Mouse (Mus musculus): Measurements from ENCODE around the gene Cpne6.

The Cpne6 gene

DNA sequence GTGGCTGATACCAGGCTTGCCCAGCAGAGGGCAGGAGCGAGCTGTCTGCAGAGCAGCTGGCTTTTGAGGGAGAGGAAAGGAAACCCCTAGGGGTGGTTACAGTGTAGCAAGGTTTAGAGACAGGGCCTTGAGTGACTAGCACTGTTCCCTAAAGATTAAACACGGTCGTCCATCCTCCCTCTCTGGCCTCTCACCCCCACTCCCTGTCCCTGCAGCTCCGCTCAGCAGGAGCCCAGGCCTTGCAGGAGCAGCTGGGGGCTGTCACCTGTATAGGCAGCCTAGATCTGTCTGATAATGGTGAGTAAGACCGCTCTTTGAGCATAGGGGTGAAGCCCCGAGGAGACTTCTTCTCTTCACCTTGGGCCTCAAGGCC, 12.8 kb upstream of the Cpne6 start:
- DNase-seq (ENCODE audit: low read depth), result peak; percentile 65

DNA sequence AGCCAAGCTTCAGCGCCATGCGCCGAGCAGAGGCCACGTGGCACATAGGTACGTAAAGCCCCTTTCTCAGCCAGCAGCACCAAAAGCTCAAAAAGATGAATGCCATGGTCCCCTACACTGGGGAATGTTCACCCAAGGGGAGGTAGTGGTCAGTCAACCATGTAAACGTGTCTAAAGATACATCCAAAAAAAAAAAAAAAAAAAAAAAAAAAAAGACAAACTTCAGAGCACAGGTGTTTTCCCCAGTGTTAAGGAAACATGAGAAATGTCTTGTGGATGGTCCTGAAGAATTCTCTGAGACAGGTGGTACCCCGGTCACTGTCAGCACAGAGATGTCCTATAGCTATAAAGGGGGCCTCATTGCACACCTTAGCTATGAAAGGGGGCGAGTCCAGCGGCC, 4.6 kb upstream of the Cpne6 start:
- no peak for DNase-seq (ENCODE audit: low read depth)

DNA sequence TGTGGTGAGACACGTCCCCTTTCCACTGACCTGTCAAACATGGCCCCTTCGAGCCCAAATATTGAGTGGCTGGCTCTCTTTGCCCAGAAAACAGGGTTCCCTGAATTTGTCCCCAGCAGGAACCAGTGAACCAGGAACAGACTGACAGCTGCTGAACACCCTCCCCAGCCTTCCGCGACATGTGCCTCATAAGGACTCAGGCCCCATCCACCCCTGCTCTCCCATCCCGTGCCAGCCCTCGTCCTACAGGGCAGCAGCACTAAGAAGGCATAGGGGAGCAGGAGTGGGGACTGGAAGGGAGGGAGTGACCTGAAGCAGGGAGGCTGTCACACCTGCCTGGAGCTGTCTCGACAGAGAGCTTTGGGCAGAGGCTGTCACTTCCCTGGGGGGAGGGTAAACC, 2.4 kb upstream of the Cpne6 start:
- DNase-seq (ENCODE audit: low read depth), result no peak

DNA sequence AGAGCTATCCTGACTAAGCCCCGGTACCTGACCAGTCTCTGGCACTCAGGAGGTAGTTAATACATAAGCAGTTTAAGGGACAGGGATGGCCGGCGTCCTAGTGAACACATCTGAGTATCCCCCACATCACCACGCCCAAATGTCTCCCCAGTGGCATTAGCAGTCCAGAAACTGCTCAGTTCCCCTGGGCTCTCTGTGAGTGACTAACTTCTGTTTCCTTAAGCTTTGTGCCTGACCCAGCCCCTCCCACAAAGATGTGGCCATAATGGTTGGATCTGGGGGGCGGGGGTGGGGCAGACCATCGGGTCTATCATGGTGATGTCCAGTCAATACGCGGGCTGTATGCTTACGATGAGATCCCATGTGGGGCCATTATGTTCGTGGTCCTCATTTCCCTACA, 705 bp upstream of the Cpne6 start:
- DNase-seq (ENCODE audit: low read depth), result no peak

DNA sequence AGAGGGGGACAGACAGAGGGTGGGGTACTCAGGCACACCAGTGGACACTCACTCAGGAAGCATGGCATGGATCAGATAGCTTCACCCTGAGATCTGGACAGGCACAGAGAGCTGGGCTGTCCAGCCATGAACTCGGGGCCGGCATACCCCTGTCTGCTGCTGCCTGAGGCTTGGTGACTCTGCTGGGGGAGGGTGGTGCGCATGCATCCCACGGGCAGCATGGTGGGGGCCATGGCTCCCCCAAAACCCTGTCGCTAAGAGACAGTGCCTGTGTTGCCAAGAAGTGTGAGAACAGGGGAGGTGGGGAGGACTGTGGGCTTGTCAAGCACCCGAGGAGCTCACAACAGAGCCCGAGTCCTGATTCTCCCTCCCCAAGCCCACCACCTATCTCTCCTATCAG, 792 bp downstream of the Cpne6 start:
- DNase-seq (ENCODE audit: low read depth), result no peak

DNA sequence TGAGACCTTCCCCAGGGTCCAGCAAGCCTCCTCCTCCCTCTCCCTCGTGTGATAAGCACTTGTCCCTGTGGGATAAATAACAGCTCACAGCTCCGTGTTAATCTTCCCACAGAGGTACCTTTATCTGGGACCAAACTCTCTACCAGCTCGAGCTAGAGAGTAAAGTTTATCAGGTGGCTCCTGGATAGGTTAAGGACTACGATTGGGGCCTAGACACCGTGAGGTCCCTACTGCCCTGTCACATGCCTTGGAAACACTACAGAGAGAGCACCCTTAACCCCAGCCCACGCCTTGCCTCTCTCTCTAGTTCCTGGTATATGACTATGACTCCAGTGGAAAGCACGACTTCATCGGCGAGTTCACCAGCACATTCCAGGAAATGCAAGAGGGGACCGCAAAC, 3.7 kb downstream of the Cpne6 start:
- DNase-seq (ENCODE audit: low read depth), result no peak

DNA sequence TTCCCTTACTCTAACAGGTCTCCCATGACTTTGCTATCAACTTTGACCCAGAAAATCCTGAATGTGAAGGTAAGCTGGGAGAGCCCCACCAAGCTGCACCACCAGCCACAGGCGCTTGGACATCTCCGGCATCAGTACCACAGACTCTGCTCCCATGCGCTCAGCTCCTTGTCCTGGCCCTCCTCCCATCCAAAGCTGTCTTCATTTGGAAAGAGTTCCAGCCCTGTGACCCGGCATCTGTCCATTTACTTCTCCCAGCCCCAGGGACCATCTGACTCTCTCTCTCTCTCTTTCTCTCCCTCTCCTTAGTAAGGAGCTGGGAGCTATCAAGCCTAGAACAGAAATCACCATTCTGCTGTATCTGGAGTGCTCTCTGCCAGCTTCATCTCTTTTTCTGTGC, 5.6 kb downstream of the Cpne6 start:
- no peak for DNase-seq (ENCODE audit: low read depth)

DNA sequence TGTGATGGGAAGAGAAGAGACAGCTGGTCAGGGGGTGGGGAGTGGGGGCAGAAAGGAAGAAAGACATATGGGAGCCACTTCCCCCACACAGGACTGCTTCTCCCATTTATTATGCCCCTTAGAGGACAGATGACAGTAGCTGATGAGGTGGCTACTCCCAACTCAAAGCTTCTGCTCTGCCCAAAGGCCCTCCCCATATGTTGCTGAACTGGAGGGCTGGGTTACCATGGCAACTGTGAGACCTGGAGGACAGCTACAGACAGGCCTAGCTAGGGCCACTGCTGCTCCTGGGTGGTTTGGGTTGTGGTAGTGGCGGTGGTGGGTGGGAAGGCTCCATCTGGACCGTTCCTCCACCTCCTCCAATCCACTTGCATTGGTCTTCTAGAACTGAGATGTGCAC, 8.7 kb downstream of the Cpne6 start:
- no peak for DNase-seq (ENCODE audit: low read depth)

DNA sequence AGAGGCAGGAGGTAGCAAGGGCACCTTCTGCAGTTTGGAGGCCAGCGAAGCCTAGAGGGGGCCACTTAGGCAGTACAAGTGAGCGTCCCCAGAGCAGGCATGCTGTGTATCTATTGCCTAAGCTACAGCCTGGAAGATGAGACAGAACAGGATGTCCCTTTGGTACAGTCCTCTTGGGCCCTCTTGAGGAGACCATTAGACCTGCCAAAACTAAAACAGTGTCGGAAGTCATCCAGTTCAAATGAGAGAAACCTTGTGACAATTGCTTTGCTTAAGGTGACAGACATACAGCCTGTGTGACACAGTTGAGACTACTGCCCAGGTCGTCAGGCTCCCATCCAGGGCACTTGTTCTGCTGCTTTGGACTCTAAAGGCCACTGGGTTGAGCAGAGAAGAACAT, 9.4 kb downstream of the Cpne6 start:
- DNase-seq (ENCODE audit: low read depth), result no peak

DNA sequence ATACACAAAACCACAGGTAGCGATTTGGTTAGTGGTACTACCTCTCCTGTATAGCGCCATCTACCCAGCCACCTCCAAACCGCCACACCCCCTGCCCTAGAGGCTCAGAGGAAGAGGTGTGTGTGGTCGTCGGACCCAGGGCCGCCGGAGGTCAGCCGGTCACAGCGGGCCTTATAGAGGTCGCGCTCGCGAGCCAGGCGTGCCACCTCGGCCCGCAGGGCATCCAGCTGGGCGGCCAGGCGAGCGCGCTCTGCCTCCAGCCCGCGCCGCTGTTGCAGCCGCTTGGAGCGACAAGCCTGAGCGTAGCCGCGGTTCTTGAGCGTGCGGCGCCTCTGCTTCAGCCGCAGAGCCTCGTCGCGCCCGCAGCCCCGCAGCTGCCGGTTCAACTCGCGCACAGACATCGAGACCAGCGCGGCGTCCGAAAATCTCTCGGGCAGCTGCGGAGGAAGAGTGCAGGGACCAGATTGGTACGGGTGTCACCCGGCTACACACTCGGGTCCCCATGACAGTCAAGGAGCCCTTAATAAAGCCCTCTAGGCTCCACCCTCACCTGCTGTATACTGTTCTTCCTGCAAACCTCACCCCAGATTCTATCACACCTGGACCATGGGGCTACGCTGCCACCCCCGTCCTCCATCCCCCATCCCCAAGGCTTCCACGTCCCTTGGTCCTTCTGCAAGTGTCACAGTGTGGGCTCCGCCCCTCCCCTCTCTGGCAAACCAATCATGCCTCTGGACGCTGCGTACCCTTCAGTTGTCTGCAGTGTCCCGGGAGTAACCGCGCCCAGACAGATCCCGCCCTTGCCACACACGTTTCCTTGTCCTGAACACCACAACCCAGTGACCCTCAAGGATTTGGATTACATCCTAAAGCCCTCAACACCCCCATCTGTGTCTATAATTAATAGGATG, 10.5 kb downstream of the Cpne6 start:
- no peak for DNase-seq (ENCODE audit: low read depth)

DNA sequence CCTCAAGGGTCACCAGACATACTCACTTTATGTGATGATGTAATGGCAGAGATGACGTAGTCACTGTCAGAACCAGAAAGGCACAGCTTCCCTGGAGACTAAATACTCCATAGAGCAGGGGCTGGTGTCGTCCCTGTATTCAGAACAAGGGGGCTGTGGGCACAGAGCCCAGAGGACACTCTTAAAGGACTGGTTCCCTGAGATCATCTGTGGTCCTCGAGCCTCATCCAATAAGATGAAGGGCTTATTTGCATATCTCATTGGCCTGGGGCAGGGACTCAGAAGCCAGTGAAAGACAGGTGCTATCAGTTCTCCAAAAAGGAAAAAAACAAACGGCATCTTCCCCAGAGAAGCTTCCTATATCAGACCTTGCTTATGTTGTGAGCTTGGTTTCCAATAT, 13.8 kb downstream of the Cpne6 start:
- no peak for DNase-seq (ENCODE audit: low read depth)

DNA sequence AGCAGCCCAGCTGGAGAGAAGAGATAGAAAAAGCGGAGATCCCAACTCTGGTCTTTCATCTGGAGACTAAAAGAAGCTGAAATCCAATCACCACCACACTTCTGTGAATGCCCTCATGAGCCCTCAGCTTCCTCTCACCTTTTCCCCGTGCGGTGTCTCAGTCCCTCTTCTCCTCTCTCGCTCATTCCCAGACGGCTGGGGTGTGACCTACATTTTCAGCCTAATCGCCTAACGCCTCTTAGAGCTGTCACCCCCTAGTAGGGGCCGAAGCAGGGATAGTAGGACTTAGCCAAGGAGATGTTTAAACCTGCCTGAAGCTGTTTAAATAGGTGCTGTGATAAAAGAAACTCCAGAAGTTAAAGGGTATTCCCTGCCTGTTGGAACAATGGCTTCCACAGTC, 14.5 kb downstream of the Cpne6 start, which contains the start of gene Nrl:
Gene Nrl, minus strand, starts transcription at position 197 of the 400 bp plus-strand sequence.
- DNase-seq (ENCODE audit: low read depth), result no peak

DNA sequence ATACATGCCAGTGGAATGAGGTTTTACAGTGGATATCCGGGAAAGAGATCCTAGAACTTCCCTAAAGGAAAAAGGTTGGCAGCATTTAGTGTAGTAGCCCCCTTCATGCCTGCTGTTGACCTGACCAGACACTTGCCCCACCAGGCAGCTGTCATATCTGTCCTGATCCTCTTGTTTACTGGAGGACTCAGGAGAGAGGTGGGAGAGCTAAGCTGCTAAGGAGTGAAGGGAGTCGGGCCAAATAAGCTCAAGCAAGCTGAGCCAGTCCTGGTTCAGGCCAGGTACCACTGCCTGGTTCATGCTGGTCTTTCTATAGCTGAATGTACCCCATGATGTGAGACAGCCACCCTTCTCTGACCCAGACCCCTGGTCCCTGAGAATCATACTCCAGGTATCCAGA, 16.4 kb downstream of the Cpne6 start:
- no peak for DNase-seq (ENCODE audit: low read depth)

DNA sequence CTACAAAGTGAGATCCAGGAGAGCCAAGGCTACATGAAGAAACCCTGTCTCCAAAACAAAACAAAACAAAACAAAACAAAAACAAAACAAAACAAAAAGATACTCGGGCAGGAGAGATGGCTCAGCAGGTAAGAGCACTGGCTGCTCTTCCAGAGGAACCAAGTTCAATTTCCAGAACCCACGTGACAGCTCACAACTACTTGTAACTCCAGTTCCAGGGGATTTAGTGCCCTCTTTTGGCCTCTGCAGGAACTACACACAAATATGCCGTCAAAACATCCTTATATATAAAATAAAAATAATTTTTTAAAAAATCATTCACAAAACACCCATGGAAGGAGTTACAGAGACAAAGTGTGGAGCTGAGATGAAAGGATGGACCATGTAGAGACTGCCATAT, 17.7 kb downstream of the Cpne6 start:
- DNase-seq (ENCODE audit: low read depth), result peak; percentile 49

DNA sequence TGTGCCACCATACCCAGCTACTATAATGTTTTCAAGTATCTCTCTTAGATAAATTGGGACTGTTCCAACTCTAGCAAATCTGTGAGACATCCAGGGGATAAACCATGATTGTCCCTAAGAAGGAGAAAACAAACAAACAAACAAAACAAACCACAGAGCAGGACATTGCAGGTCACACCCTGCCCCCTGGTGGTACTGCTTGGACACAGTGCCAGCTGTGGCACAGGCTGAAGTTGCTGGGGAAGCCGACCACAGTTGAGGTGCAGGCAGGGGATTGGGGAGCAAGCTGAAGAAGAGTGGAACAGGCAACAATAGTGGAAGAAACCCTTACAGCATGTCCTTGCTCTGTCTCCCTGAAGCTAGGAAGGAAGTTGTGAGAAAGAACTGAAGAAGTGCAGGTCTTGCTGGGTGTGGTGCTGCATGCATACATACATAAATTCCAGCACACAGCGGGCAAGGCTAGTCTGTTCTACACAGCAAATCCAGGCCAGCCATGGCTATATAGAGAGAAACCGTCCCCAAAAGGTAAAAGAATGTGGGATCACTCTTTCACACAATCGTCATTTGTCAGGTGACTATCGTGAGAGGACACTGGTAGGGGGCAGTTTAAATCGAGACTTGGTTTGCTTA, 26.0 kb downstream of the Cpne6 start:
- peak; percentile 40 for DNase-seq (ENCODE audit: low read depth)

DNA sequence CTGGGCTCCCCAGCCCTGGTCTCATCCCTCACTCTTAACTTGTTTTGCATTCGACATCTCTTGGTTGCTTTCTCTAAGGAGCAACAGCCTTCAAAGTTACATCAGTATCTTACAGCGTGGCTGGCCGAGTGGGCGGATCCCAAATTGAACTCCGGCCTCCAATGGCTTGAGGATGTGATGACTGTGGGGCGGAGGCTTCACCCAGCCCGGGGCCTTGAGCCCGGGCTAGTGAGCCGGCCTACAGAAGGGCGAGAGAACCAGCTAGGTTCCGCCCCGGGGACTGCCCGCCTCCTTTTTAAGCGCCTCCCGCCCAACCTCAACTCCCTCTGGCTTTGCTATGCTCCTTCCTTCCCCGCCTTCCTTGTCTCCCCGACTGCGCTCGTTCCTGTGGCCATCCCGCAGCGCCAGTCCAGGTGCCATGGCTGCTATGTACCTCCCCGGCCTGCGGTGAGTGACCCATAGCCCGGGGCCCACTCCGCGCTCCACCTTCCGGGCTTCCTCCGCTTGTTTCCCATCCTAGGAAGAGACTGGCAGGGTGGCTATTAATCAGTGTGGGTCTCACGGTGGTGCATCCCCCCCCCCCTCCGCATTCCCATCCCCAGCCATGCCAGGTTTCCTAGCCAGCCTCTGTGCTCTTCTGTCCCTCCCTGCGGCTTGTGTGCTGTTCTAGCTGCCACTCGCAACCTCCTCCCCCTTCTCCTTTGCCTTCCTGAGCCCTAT, 30.0 kb downstream of the Cpne6 start, which contains the start of gene Pck2:
Gene Pck2, plus strand, starts transcription at position 200 of the 720 bp plus-strand sequence.
- DNase-seq (ENCODE audit: low read depth), result peak; percentile 89

DNA sequence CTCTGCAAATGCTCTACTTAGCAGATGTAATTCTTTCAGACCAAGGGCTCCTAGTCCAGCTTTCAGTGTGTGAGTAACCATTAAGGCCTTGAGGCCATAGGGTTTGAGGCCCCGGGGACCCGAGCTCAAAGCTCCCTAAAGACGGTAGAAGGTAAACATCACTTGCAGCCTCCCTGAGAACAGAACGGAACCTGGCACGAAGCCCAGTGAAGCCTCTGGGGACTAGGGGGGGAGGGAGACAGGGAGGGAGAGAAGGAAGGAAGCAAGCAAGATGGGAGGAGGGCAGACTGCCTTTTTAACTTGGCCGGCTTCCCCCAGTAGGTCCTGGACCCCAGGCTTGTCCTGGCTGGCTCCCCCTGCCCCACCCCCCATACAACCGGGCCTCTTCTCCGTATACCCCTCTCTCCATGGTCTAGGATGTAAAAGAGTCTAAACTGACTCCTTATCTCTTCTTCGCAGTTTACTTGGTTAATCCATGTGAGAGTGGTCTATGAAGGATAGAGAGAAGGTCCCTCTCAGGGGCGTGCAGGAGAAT, 30.6 kb downstream of the Cpne6 start:
- peak; percentile 65 for DNase-seq (ENCODE audit: low read depth)

DNA sequence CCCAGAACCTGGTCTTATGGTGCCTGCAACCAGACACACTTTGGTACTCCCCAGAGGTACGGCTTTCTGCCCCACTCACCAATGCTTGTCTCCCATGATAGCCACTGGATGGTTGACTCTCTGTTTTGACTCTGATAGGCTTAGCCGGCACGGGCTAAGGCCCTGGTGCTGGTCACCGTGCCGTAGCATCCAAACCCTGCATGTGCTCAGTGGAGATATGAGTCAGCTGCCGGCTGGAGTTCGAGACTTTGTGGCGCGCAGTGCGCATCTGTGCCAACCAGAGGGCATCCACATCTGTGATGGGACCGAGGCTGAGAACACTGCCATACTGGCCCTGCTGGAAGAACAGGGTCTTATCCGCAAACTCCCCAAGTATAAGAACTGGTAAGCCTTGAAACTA, 32.0 kb downstream of the Cpne6 start:
- DNase-seq (ENCODE audit: low read depth), result no peak

DNA sequence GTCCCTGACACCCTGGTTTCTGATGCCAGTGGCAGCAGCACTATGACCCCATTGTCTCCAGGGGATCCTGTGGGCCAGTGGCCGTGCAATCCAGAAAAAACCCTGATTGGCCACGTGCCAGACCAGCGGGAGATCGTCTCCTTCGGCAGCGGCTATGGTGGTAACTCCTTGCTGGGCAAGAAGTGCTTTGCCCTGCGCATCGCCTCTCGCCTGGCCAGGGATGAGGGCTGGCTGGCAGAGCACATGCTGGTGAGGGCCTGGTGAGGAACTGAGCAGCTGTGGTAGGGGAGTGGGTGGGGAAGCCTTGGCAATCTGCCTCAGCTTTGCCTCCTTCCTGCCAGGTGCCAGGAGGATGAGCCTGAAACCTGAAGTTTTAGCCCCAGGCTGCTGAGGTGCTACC, 34.1 kb downstream of the Cpne6 start:
- no peak for DNase-seq (ENCODE audit: low read depth)

DNA sequence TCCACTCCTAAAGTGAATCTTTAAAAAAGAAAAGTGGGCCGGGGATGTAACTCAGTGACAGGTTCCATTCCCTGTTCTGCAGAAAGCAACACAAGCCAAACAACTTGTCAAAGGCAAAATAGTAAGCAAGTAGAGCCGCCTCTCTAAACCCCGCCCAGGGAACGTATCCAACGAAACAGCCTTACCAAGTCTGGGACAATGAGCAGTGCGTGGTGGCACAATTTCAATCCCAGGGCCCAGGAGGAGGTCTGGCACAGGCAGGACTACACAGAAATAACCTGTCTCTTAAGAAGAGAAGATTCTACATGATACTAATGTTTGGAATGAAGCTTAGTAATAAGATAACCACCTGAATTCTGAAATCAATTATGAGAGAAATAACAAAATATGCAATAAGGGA, 39.9 kb downstream of the Cpne6 start:
- no peak for DNase-seq (ENCODE audit: low read depth)

DNA sequence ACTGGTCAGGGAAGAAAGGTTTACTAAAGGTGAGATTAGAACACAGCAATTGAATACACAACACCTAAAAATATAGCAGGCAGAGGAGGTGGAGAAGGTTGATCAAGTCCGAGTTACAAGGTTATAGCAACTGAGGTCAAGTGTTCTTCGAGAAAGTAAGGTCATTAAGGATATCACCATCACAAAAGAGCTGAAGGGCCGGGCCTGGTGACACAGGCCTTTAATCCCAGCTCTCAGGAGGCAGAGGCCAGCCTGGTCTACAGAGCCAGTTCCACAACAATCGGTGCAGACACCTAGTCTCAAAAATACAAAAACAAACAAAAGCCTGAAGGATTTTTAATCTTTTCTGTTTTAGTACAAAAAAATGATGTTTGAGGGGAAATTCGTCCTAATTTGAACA, 41.1 kb downstream of the Cpne6 start:
- DNase-seq (ENCODE audit: low read depth), result no peak

DNA sequence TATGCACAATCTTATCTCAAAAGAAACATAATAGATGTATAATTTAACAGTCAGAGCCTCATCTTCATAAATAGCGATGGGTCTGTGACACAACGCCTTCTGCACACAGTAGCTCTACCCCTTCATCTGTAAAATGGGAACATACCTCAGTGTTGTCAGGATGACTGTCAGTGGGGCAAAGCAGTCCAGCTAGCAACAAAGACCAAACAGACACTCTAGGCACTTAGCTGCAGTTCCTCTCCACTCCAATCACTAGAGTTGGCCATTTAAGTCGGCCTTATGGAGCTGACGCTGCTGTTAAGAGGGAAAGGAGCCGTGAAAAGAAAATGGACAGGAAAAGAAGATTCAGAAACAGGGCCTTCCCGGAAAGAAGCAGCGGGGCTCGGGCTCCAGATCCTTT, 41.5 kb downstream of the Cpne6 start:
- DNase-seq (ENCODE audit: low read depth), result no peak

DNA sequence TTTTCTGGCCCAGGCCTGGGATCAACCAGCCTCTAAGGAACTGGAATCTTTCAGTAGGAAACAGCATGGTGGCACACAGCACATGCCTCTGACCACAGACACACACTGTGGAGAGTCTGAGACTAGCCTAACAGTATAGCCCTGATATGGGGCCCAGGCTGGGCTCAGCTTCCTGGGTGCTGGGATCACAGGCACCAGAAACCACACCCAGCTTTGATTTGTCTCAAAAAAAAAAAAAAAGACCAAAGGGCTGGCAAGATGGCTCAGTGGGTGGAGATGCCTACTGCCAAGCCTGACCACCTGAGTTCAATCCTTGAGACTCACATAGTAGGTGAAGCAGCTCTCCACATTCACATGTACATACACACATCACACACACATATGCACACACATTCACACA, 44.4 kb downstream of the Cpne6 start:
- no peak for DNase-seq (ENCODE audit: low read depth)
